12 mouse cellular contexts compared by ENCODE assay signal in the genomic region with DNA sequence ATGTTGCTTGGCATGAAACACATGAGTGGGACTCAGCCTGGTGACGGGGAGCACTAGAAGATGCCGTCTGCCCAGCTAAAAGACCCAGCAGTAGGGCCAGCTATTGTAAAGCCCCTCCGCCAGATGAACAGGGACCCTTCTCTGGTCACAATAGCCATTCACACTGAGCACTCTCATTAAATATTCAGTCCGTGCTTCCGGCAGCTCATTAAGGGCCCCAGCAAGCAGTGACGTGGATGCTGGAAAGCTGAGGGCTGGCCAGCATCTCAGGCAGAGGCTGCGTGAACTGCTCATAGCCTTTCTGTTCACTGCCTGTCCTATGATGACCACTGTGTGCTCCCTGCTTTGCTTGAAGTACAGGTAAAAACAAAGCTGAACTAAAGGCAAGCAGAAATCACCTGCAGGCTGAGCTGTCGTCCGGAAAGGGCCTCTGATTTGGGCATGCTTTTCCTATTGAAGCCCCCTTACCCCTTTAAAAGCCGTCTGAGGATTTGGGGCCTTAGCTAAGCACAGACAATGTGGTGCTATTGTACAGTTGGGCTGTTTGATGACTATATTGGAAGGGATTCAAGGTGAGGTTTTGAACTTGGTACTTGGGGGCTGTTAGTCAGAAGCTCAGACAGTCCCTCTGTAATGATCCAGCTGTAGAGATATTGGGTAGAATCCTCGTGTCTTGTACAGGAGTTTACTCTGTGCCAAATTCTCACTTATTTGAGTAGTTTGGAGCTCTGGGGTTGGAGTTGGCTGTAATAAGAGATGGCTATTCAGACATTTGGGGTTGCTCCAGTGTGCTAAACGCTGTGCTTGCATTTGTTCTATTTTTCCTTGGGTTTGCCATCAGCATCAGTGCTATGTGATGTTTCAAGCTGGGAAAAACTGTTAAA.
A peak's percentile ranks its signal among the peaks of the same experiment; 100 is the strongest.
DNase-seq lines count a peak whose midpoint lies in the region; ATAC-seq lines count a peak whose summit lies in the region.
"Had no signal": no experiment of that assay in that cellular context is flagged by ENCODE, and none has a peak within 500 bp of the region (broad histone marks: within the 10 kb centered on the region; RNA-seq: fewer than 3 reads in every experiment).

No protein-coding gene starts in this region.

- no peaks in the 10 kb centered on the region for H3K9me3 ChIP-seq in embryonic facial prominence, embryonic 10.5 days
- H3K9me3 ChIP-seq in hindbrain, embryonic 13.5 days: no peaks in the 10 kb centered on the region
- H3K9me3 ChIP-seq in neural tube, embryonic 11.5 days (ENCODE audit: control insufficient read depth, low read length): no peaks in the 10 kb centered on the region

- H3K4me2 ChIP-seq in hindbrain, embryonic 13.5 days: peak overlapping the region; percentile 44
- peak overlapping the region; percentile 12 for H3K4me2 ChIP-seq in neural tube, embryonic 11.5 days (ENCODE audit: low read depth)

- no peaks in the 10 kb centered on the region for H3K36me3 ChIP-seq in embryonic facial prominence, embryonic 10.5 days (replicated peaks)
- H3K36me3 ChIP-seq in hindbrain, embryonic 13.5 days: no peaks in the 10 kb centered on the region
- no peaks in the 10 kb centered on the region for H3K36me3 ChIP-seq in neural tube, embryonic 11.5 days (ENCODE audit: control insufficient read depth, insufficient read depth, low read length)

- H3K9ac ChIP-seq in hindbrain, embryonic 13.5 days: peak overlapping the region; percentile 61
- no peak overlapping the region for H3K9ac ChIP-seq in neural tube, embryonic 11.5 days (ENCODE audit: low read length)
- H3K9ac ChIP-seq: liver, embryonic 14.5 days had no signal

- WGBS in embryonic facial prominence, embryonic 10.5 days: 42% methylated on average over 12 of the region's 12 CpGs
- WGBS in hindbrain, embryonic 13.5 days: 19% methylated on average over 12 of the region's 12 CpGs
- 37% methylated on average over 12 of the region's 12 CpGs for WGBS in neural tube, embryonic 11.5 days

- ATAC-seq in hindbrain, embryonic 13.5 days (ENCODE audit: low FRiP score): peak; percentile 94
- peak; percentile 96 for ATAC-seq in neural tube, embryonic 11.5 days (ENCODE audit: insufficient read depth, low FRiP score, low TSS enrichment)
- ATAC-seq: intestine, postnatal 0 days had no signal

- DNase-seq in kidney, postnatal 4 days: peak; percentile 42 to 57
- no peak for DNase-seq in kidney, adult 9 months
- DNase-seq in embryonic facial prominence, embryonic 10.5 days (ENCODE audit: low spot score): peak; percentile 47
- DNase-seq in neural tube, embryonic 11.5 days (ENCODE audit: low spot score): peak; percentile 78
- DNase-seq in spleen, adult 12 weeks (ENCODE audit: low spot score): no peak
- no peak for DNase-seq in ovary, postnatal 10 days (ENCODE audit: low spot score)
- DNase-seq in lung, postnatal 4 days: no peak
- DNase-seq: cerebellum, postnatal 36 days; heart, adult 18-20 months had no signal

- peaks cover 29% of the 10 kb centered on the region for H3K4me1 ChIP-seq in embryonic facial prominence, embryonic 10.5 days
- peaks cover 45% of the 10 kb centered on the region for H3K4me1 ChIP-seq in hindbrain, embryonic 13.5 days (replicated peaks)
- peaks cover 7% of the 10 kb centered on the region for H3K4me1 ChIP-seq in neural tube, embryonic 11.5 days (ENCODE audit: control insufficient read depth, insufficient read depth, low read length)

- H3K27ac ChIP-seq in embryonic facial prominence, embryonic 10.5 days (replicated peaks): peak overlapping the region; percentile 57
- H3K27ac ChIP-seq in hindbrain, embryonic 13.5 days: peak overlapping the region; percentile 80
- peak overlapping the region; percentile 45 for H3K27ac ChIP-seq in neural tube, embryonic 11.5 days (ENCODE audit: low read depth, low read length)
- H3K27ac ChIP-seq: liver, embryonic 14.5 days had no signal

- H3K4me3 ChIP-seq in embryonic facial prominence, embryonic 10.5 days: peak overlapping the region; percentile 6; the same call in 1 of the 2 replicates
- 0 out of 2 replicates have a peak overlapping the region, but pooled peaks have one; percentile 12 for H3K4me3 ChIP-seq in hindbrain, embryonic 13.5 days
- no peak overlapping the region for H3K4me3 ChIP-seq in neural tube, embryonic 11.5 days (ENCODE audit: low read depth, low read length)

- H3K27me3 ChIP-seq in embryonic facial prominence, embryonic 10.5 days (replicated peaks; ENCODE audit: low read depth, poor library complexity, severe bottlenecking): no peaks in the 10 kb centered on the region
- no peaks in the 10 kb centered on the region for H3K27me3 ChIP-seq in hindbrain, embryonic 13.5 days
- no peaks in the 10 kb centered on the region for H3K27me3 ChIP-seq in neural tube, embryonic 11.5 days (ENCODE audit: control insufficient read depth, insufficient read depth, low read length)

Comparison
In these comparisons a context has a peak if more than half of its experiments do, and no peak if none do; other contexts are left out.
1. DNase-seq: peak in kidney, postnatal 4 days (2 of 2), embryonic facial prominence, embryonic 10.5 days (single experiment) and neural tube, embryonic 11.5 days (single experiment); none in kidney, adult 9 months (single experiment), spleen, adult 12 weeks (single experiment), ovary, postnatal 10 days (single experiment) and lung, postnatal 4 days (0 of 2).
2. Peak in every context shown above with its lines, with median percentiles within 50 percentile points of each other: H3K27ac ChIP-seq.